Mouse (Mus musculus): ENCODE results near the gene Gm19684.
"Not testable (repeated sequence)": the region's sequence is repeated elsewhere in the genome, so short reads cannot be mapped to it uniquely, and the experiment has no call there.

DNA sequence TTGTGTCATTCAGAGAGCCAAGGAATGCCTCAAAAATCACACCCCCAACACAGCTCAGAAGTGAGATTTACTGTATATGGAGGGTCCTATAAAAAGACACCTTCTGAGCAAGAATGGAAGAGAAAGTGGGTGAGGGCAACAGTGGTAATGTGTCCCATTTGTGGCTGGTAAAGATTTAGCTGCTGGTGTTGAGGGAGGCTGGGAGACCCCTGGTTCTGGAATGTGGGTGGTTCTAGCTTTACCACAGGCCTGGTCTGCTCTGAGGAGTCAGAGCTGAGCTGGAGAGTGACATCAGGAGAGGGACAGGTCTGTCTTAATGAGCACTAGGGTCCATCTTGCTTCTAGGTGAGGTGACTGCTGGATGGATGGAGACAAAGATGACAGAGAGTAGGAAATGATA is 29.0 kb upstream of the Gm19684 start:
- not testable (repeated sequence) for TF ChIP-seq CTCF, POLR2A (IDR thresholded peaks at IDR 0.05; ENCODE audit: insufficient read depth, low read depth, low read length)

Data from olfactory bulb, adult 2 months (tissue).